Comparison of ENCODE assay signal across 17 mouse cellular contexts in genomic region chr9:42024257-42024656, GRCm38 (mm10).
"Had no signal": no experiment of that assay in that cellular context is flagged by ENCODE, and none has a peak within 500 bp of the region (broad histone marks: within the 10 kb centered on the region; RNA-seq: fewer than 3 reads in every experiment).

No protein-coding gene starts in this region.

- H3K27me3 ChIP-seq: limb, embryonic 13.5 days; liver, embryonic 15.5 days; megakaryocyte, embryonic 14.5 days; midbrain, embryonic 15.5 days had no signal

- H3K4me3 ChIP-seq: limb, embryonic 13.5 days; liver, embryonic 15.5 days; megakaryocyte, embryonic 14.5 days; midbrain, embryonic 15.5 days; neural tube, embryonic 13.5 days had no signal

- ATAC-seq: midbrain, embryonic 15.5 days had no signal

- H3K4me2 ChIP-seq: limb, embryonic 13.5 days; liver, embryonic 15.5 days; midbrain, embryonic 11.5 days; midbrain, embryonic 15.5 days; neural tube, embryonic 13.5 days had no signal

- DNase-seq: kidney, adult 11 months; kidney, adult 9 months; kidney, postnatal 36 days; left cerebral cortex, postnatal 4 days; lung, postnatal 10 days; right cerebral cortex, adult 18-20 months; right cerebral cortex, postnatal 25 days; thymus, postnatal 4 days had no signal

- H3K36me3 ChIP-seq: limb, embryonic 13.5 days; liver, embryonic 15.5 days; midbrain, embryonic 15.5 days had no signal

- H3K27ac ChIP-seq: kidney, postnatal 0 days; limb, embryonic 13.5 days; liver, embryonic 15.5 days; macrophage; midbrain, embryonic 15.5 days; neural tube, embryonic 13.5 days; stomach, postnatal 0 days had no signal

- H3K4me1 ChIP-seq: liver, embryonic 15.5 days; megakaryocyte, embryonic 14.5 days; midbrain, embryonic 15.5 days had no signal

- H3K9me3 ChIP-seq: limb, embryonic 13.5 days; liver, embryonic 15.5 days; megakaryocyte, embryonic 14.5 days; midbrain, embryonic 15.5 days; neural tube, embryonic 13.5 days had no signal

- H3K9ac ChIP-seq: limb, embryonic 13.5 days; liver, embryonic 15.5 days; midbrain, embryonic 15.5 days; neural tube, embryonic 13.5 days had no signal
